Mouse (Mus musculus): ENCODE measurements at regions not wholly inside any gene's neighbourhood (a gene's known extent, or its start where the extent isn't known, plus 50 kb on each side); places are given as distances from the start of the nearest gene placed in this dataset.

DNA sequence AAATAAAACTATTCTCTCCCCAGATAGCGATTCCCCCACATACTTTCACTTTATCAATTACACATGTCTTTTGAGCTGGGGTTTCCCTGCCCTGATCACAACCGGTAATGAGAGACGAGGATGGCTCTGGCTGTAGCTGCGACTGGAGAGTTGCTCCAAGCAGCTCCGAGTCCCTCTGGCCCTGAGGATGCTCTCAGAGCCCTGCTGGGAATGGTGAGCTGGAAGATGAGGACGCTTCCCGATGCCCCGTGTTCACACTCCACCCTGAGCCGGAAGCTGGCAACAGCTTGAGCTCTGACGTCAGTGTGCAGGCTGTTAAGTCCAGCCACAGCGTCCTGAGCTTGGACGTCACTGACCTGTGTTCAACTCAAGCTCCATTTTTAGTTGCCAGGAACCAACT is 191.6 kb upstream of the Gjb5 start:
- Histone ChIP-seq H3K9ac (replicated peaks; ENCODE audit: low read depth, low read length) (no peak overlapping the region), H3K9me3 (replicated peaks; ENCODE audit: control insufficient read depth, low read length) (no peaks in the 10 kb centered on the region), H3K27me3 (ENCODE audit: control insufficient read depth, insufficient read depth, low read length) (no peaks in the 10 kb centered on the region), H3K36me3 (replicated peaks; ENCODE audit: control insufficient read depth, insufficient read depth, low read length) (no peaks in the 10 kb centered on the region), H3K27ac (ENCODE audit: low read depth) (no peak overlapping the region), H3K4me2 (ENCODE audit: low read depth, low read length) (no peak overlapping the region), H3K4me1 (ENCODE audit: control insufficient read depth, insufficient read depth) (no peaks in the 10 kb centered on the region), H3K4me3 (ENCODE audit: low read depth, low read length) (0 out of 2 replicates have a peak overlapping the region, but pooled peaks have one; percentile 3)
- WGBS: 25% methylated on average over 12 of the region's 12 CpGs
- ATAC-seq (ENCODE audit: insufficient read depth, low read depth) (no peak), DNase-seq (ENCODE audit: low spot score) (no peak)
- TF ChIP-seq CTCF (IDR thresholded peaks at IDR 0.05; ENCODE audit: low read depth) (no peak), EP300 (IDR thresholded peaks at IDR 0.05; ENCODE audit: low read depth) (no peak)

DNA sequence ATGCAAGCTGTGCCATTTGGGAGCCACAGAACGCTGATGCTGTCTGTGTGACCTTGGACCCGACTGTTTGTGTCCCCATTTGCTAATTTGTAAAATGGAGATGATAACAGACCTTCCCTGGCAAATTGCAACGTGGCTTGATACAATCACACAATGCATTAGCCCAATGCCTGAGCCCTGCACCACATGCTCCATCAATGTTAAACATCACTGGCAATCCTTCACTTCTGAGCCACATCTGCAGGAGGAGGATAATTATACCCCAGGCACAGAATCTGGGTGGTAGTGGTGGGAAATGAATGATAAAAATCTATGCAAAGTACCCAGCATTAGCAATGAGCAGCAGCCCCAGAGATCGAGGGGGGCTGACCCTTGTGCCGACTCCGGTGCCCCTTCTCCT is 191.0 kb upstream of the Gjb5 start:
- ATAC-seq (ENCODE audit: insufficient read depth, low read depth) (no peak), DNase-seq (ENCODE audit: low spot score) (no peak)
- WGBS: 65% methylated on average over 6 of the region's 6 CpGs
- Histone ChIP-seq H3K9me3 (replicated peaks; ENCODE audit: control insufficient read depth, low read length) (no peaks in the 10 kb centered on the region), H3K4me3 (ENCODE audit: low read depth, low read length) (no peak overlapping the region), H3K4me1 (ENCODE audit: control insufficient read depth, insufficient read depth) (no peaks in the 10 kb centered on the region), H3K27me3 (ENCODE audit: control insufficient read depth, insufficient read depth, low read length) (no peaks in the 10 kb centered on the region), H3K4me2 (ENCODE audit: low read depth, low read length) (no peak overlapping the region), H3K9ac (replicated peaks; ENCODE audit: low read depth, low read length) (no peak overlapping the region), H3K36me3 (replicated peaks; ENCODE audit: control insufficient read depth, insufficient read depth, low read length) (no peaks in the 10 kb centered on the region), H3K27ac (ENCODE audit: low read depth) (no peak overlapping the region)
- TF ChIP-seq CTCF (IDR thresholded peaks at IDR 0.05; ENCODE audit: low read depth): no peak
- TF ChIP-seq EP300 (IDR thresholded peaks at IDR 0.05; ENCODE audit: low read depth): no peak

DNA sequence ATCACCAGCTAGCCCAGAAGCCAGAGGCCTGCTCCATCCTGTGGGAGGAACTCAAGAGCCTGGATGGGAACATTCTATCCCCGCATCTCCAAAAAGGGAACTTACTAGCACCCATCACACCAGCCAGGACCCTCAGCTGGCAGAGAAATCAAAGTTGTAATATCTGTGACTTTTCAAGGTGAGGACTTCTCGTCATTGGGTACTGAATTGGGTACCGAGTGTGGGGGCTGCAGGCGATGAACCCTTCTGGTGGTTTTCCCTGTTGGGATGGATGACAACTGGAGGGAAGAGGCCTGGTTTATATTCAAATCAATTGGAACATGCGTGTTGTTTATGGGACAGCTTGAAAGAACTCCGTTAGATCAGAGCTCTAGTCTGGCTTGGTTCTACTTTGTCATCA is 187.1 kb upstream of the Gjb5 start:
- Histone ChIP-seq H3K4me1 (ENCODE audit: control insufficient read depth, insufficient read depth) (no peaks in the 10 kb centered on the region), H3K4me3 (ENCODE audit: low read depth, low read length) (no peak overlapping the region), H3K4me2 (ENCODE audit: low read depth, low read length) (no peak overlapping the region), H3K9me3 (replicated peaks; ENCODE audit: control insufficient read depth, low read length) (no peaks in the 10 kb centered on the region), H3K27me3 (ENCODE audit: control insufficient read depth, insufficient read depth, low read length) (no peaks in the 10 kb centered on the region), H3K36me3 (replicated peaks; ENCODE audit: control insufficient read depth, insufficient read depth, low read length) (no peaks in the 10 kb centered on the region), H3K9ac (replicated peaks; ENCODE audit: low read depth, low read length) (no peak overlapping the region), H3K27ac (ENCODE audit: low read depth) (no peak overlapping the region)
- 87% methylated on average over 6 of the region's 6 CpGs for WGBS
- ATAC-seq (ENCODE audit: insufficient read depth, low read depth): no peak
- TF ChIP-seq CTCF (IDR thresholded peaks at IDR 0.05; ENCODE audit: low read depth) (no peak), EP300 (IDR thresholded peaks at IDR 0.05; ENCODE audit: low read depth) (no peak)
- DNase-seq (ENCODE audit: low spot score): no peak

- Histone ChIP-seq H3K27ac (ENCODE audit: low read depth) (no peak overlapping the region), H3K4me2 (ENCODE audit: low read depth, low read length) (no peak overlapping the region), H3K27me3 (ENCODE audit: control insufficient read depth, insufficient read depth, low read length) (no peaks in the 10 kb centered on the region), H3K4me3 (ENCODE audit: low read depth, low read length) (no peak overlapping the region), H3K36me3 (replicated peaks; ENCODE audit: control insufficient read depth, insufficient read depth, low read length) (no peaks in the 10 kb centered on the region), H3K4me1 (ENCODE audit: control insufficient read depth, insufficient read depth) (no peaks in the 10 kb centered on the region), H3K9me3 (replicated peaks; ENCODE audit: control insufficient read depth, low read length) (no peaks in the 10 kb centered on the region), H3K9ac (replicated peaks; ENCODE audit: low read depth, low read length) (no peak overlapping the region)
- 60% methylated on average over 2 of the region's 2 CpGs for WGBS
- no peak for DNase-seq (ENCODE audit: low spot score)
- no peak for ATAC-seq (ENCODE audit: insufficient read depth, low read depth)
- no peak for TF ChIP-seq CTCF (IDR thresholded peaks at IDR 0.05; ENCODE audit: low read depth)
- TF ChIP-seq EP300 (IDR thresholded peaks at IDR 0.05; ENCODE audit: low read depth): no peak
Observed at GRCm38 (mm10) chr4:127543276-127543675, 185.3 kb upstream of the Gjb5 start.

DNA sequence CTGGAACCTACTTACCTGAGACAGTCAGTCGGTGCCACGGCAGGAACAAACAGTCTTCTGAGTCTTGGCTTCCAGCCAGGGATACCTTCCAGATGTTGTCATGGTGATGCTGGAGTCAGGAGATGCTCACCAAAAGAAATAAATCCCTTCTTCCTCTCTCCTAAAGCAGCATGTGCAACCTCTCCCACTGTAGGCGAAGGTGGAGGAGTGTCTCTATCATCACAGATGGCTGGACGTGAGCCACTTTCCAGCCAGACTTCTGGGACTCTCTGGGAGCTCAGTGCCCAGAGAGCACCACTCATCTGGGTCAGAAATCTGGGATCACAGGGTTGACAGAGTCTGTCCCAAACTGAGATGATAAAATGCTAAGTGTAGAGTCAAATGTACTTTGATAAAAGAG is 184.8 kb upstream of the Gjb5 start:
- Histone ChIP-seq H3K9me3 (replicated peaks; ENCODE audit: control insufficient read depth, low read length) (no peaks in the 10 kb centered on the region), H3K4me1 (ENCODE audit: control insufficient read depth, insufficient read depth) (no peaks in the 10 kb centered on the region), H3K9ac (replicated peaks; ENCODE audit: low read depth, low read length) (no peak overlapping the region), H3K27me3 (ENCODE audit: control insufficient read depth, insufficient read depth, low read length) (no peaks in the 10 kb centered on the region), H3K4me2 (ENCODE audit: low read depth, low read length) (no peak overlapping the region), H3K27ac (ENCODE audit: low read depth) (no peak overlapping the region), H3K36me3 (replicated peaks; ENCODE audit: control insufficient read depth, insufficient read depth, low read length) (no peaks in the 10 kb centered on the region), H3K4me3 (ENCODE audit: low read depth, low read length) (no peak overlapping the region)
- DNase-seq (ENCODE audit: low spot score) (no peak), ATAC-seq (ENCODE audit: insufficient read depth, low read depth) (no peak)
- 71% methylated on average over 4 of the region's 4 CpGs for WGBS
- TF ChIP-seq EP300 (IDR thresholded peaks at IDR 0.05; ENCODE audit: low read depth) (no peak), CTCF (IDR thresholded peaks at IDR 0.05; ENCODE audit: low read depth) (no peak)

GRCm38 (mm10) chr4:127536952-127537351 is 179.0 kb upstream of the Gjb5 start:
- H3K4me1 ChIP-seq (ENCODE audit: control insufficient read depth, insufficient read depth): no peaks in the 10 kb centered on the region
- no peak for DNase-seq (ENCODE audit: low spot score)
- H3K4me3 ChIP-seq (ENCODE audit: low read depth, low read length): no peak overlapping the region
- H3K27me3 ChIP-seq (ENCODE audit: control insufficient read depth, insufficient read depth, low read length): no peaks in the 10 kb centered on the region
- no peaks in the 10 kb centered on the region for H3K36me3 ChIP-seq (replicated peaks; ENCODE audit: control insufficient read depth, insufficient read depth, low read length)
- ATAC-seq (ENCODE audit: insufficient read depth, low read depth): no peak
- H3K27ac ChIP-seq (ENCODE audit: low read depth): no peak overlapping the region
- H3K9ac ChIP-seq (replicated peaks; ENCODE audit: low read depth, low read length): no peak overlapping the region
- H3K9me3 ChIP-seq (replicated peaks; ENCODE audit: control insufficient read depth, low read length): peaks cover 5% of the 10 kb centered on the region; the same call in 1 of the 2 replicates
- no peak overlapping the region for H3K4me2 ChIP-seq (ENCODE audit: low read depth, low read length)
- TF ChIP-seq CTCF (IDR thresholded peaks at IDR 0.05; ENCODE audit: low read depth) (peak; percentile 39), EP300 (IDR thresholded peaks at IDR 0.05; ENCODE audit: low read depth) (no peak)
- WGBS: 37% methylated on average over 5 of the region's 5 CpGs
